Mouse (Mus musculus): Measurements from ENCODE around the gene Myo1e. TPM values are rescaled to one million over a fixed set of nuclear protein-coding genes. Genes with fewer than 3 reads are reported as not detected.

Gene Myo1e
- polyA plus RNA-seq, 1 experiment from 2014 or later = 10.7 TPM

DNA sequence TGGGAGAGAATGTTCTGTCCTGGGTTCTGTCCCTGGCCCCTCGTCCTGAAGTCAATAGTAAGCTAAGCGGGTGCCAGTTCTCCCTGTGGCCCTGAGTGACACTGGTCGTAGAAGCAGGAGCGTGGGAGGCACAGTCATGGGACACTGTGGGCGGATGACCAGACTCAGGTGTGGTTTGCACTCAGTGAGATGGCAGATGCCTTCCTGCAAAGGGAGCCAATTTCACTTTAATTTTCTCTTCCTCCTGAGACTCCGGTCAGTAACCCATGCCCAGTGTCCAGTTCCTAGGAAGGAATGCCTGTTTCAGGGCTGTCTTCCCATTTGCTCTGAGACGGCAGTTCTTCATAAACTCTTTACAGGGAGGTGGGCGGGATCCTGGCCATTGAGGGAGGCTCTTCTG lies 36.1 kb downstream of the Myo1e start:
- H3K27me3 ChIP-seq (ENCODE audit: control insufficient read depth, insufficient read depth, low read length) = no peaks in the 10 kb centered on the region
- ATAC-seq (ENCODE audit: insufficient read depth, low FRiP score, low TSS enrichment) = no peak
- WGBS = 81% methylated on average over 8 of the region's 8 CpGs

DNA sequence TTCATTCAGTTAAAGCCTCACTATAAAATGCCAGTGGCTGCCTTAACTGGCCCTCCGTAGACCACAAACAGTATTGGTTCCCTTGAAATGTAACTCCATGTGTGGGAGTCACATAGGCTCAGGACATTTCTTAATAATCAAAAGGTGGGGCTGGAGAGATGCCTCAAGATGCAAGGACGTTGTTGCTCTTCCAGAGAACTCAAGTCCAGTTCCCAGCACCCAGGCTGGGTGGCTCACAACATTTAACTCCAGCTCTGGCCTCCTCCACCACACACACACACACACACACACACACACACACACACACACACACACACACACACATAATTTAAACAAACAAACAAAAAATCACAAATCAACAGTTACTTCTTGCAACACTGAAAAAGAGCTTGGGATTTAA lies 36.6 kb downstream of the Myo1e start:
- no peaks in the 10 kb centered on the region for H3K27me3 ChIP-seq (ENCODE audit: control insufficient read depth, insufficient read depth, low read length)
- H3K36me3 ChIP-seq (ENCODE audit: control insufficient read depth, insufficient read depth, low read length) = no peaks in the 10 kb centered on the region
- H3K4me1 ChIP-seq (ENCODE audit: control insufficient read depth, insufficient read depth, low read length) = no peaks in the 10 kb centered on the region
- no peaks in the 10 kb centered on the region for H3K9me3 ChIP-seq (ENCODE audit: control insufficient read depth, low read length)
- 75% methylated on average over 2 of the region's 2 CpGs for WGBS
- DNase-seq (ENCODE audit: low spot score) (no peak), ATAC-seq (ENCODE audit: insufficient read depth, low FRiP score, low TSS enrichment) (no peak)
- no peak overlapping the region for H3K4me3 ChIP-seq (ENCODE audit: low read depth, low read length)
- no peak overlapping the region for H3K4me2 ChIP-seq (ENCODE audit: low read depth)
- H3K27ac ChIP-seq (ENCODE audit: low read depth, low read length) = no peak overlapping the region
- H3K9ac ChIP-seq (ENCODE audit: low read length) = no peak overlapping the region

More for the DNA sequence above, 36.1 kb downstream of the Myo1e start:
- DNase-seq (ENCODE audit: low spot score) = no peak
- Histone ChIP-seq H3K9ac (ENCODE audit: low read length) (no peak overlapping the region), H3K4me2 (ENCODE audit: low read depth) (no peak overlapping the region), H3K27ac (ENCODE audit: low read depth, low read length) (no peak overlapping the region), H3K4me1 (ENCODE audit: control insufficient read depth, insufficient read depth, low read length) (no peaks in the 10 kb centered on the region), H3K9me3 (ENCODE audit: control insufficient read depth, low read length) (no peaks in the 10 kb centered on the region), H3K4me3 (ENCODE audit: low read depth, low read length) (no peak overlapping the region), H3K36me3 (ENCODE audit: control insufficient read depth, insufficient read depth, low read length) (no peaks in the 10 kb centered on the region)

DNA sequence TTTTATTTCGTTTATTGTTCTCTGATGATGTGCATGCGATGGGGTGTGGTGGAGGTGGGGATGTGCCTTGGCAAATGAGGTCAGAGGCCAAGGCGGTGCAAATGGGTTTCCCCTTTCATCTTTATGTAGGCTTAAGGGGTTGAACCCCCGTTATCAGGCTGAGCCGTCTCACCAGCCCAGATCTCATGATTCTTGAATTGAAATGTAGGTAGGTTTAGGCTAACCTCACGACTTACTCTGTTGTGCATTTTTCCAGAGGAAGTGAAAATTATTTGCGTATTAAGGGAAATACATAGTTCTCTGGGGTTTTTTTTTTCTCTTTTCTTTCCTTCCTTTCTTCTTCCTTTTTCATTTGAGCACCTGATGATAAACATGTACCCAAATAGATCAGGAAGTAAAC lies 37.0 kb downstream of the Myo1e start:
- ATAC-seq (ENCODE audit: insufficient read depth, low FRiP score, low TSS enrichment) = no peak
- Histone ChIP-seq H3K27ac (ENCODE audit: low read depth, low read length) (no peak overlapping the region), H3K4me2 (ENCODE audit: low read depth) (no peak overlapping the region)

DNA sequence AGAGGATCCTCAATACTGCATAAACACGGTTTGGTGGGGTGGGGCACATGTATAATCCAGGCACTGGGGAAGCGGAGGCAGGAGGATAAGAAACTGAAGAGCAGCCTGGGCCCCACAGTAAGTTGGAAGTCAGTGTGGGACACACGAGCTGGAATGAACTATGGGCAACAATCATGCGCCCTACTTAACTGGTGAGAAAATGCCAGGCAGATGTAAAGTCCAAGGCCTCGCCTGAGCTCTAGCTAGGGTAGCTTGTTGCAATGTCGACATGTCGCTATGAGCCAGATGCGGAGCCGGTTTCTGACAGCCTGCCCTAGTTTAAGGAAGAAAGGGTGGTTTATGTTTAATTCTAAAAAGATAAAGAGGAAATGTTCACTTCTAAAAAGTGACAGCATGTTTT lies 37.9 kb downstream of the Myo1e start:
- Histone ChIP-seq H3K9me3 (ENCODE audit: control insufficient read depth, low read length) (no peaks in the 10 kb centered on the region), H3K4me1 (ENCODE audit: control insufficient read depth, insufficient read depth, low read length) (peaks cover 1% of the 10 kb centered on the region; the same call in 1 of the 2 replicates), H3K9ac (ENCODE audit: low read length) (no peak overlapping the region), H3K27ac (ENCODE audit: low read depth, low read length) (no peak overlapping the region), H3K36me3 (ENCODE audit: control insufficient read depth, insufficient read depth, low read length) (no peaks in the 10 kb centered on the region), H3K4me2 (ENCODE audit: low read depth) (no peak overlapping the region), H3K4me3 (ENCODE audit: low read depth, low read length) (no peak overlapping the region), H3K27me3 (ENCODE audit: control insufficient read depth, insufficient read depth, low read length) (no peaks in the 10 kb centered on the region)
- DNase-seq (ENCODE audit: low spot score) (no peak), ATAC-seq (ENCODE audit: insufficient read depth, low FRiP score, low TSS enrichment) (no peak)
- WGBS = 95% methylated on average over 9 of the region's 9 CpGs

More for the DNA sequence above, 37.0 kb downstream of the Myo1e start:
- no peak for DNase-seq (ENCODE audit: low spot score)
- no peaks in the 10 kb centered on the region for H3K27me3 ChIP-seq (ENCODE audit: control insufficient read depth, insufficient read depth, low read length)
- no peaks in the 10 kb centered on the region for H3K9me3 ChIP-seq (ENCODE audit: control insufficient read depth, low read length)
- H3K36me3 ChIP-seq (ENCODE audit: control insufficient read depth, insufficient read depth, low read length) = no peaks in the 10 kb centered on the region
- no peaks in the 10 kb centered on the region for H3K4me1 ChIP-seq (ENCODE audit: control insufficient read depth, insufficient read depth, low read length)
- H3K9ac ChIP-seq (ENCODE audit: low read length) = no peak overlapping the region
- WGBS = 76% methylated on average over 7 of the region's 7 CpGs
- H3K4me3 ChIP-seq (ENCODE audit: low read depth, low read length) = no peak overlapping the region

DNA sequence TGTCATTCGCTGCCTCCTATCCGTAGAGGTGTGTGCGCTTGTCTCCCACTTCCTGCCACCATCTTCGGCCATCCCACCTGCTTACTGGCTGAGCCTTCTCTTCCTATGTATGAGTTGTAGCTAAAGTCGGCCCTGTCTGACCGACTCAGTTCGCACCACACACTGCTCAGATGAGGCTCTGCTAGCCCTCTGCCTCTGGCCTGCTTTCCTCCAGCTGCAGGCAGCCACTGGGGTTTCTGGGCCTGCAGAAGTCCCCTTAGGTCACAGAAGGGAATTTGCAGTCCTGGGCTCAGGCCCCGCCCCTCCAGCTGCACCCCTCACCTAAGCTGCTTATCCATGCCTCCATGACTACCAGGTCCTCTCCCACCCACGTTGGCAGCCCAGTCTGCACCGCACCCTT lies 39.3 kb downstream of the Myo1e start:
- no peak overlapping the region for H3K4me2 ChIP-seq (ENCODE audit: low read depth)

DNA sequence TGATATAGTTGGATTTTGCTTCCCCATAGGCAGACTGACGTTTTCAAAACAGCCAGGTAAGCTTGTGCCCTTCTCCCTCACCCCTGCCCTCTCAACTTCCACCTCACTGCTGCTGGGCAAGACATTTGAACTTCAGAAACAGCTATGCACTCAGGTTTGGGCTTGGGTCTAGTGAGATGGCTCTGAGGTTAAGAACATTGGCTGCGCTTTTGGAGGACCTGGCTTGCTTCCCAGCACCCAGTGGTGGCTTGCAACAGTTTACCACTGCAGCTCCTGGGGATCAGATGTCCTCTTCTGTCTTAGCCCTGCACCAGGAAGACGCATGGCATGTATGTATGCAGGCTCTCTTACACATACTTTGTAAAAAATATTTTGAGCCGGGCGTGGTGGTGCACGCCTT lies 40.9 kb downstream of the Myo1e start:
- Histone ChIP-seq H3K27ac (ENCODE audit: low read depth, low read length) (no peak overlapping the region), H3K27me3 (ENCODE audit: control insufficient read depth, insufficient read depth, low read length) (no peaks in the 10 kb centered on the region), H3K9me3 (ENCODE audit: control insufficient read depth, low read length) (no peaks in the 10 kb centered on the region), H3K4me3 (ENCODE audit: low read depth, low read length) (no peak overlapping the region), H3K4me1 (ENCODE audit: control insufficient read depth, insufficient read depth, low read length) (peaks cover 3% of the 10 kb centered on the region; the same call in 1 of the 2 replicates), H3K4me2 (ENCODE audit: low read depth) (no peak overlapping the region), H3K36me3 (ENCODE audit: control insufficient read depth, insufficient read depth, low read length) (no peaks in the 10 kb centered on the region), H3K9ac (ENCODE audit: low read length) (no peak overlapping the region)
- no peak for DNase-seq (ENCODE audit: low spot score)
- WGBS = 94% methylated on average over 6 of the region's 6 CpGs
- ATAC-seq (ENCODE audit: insufficient read depth, low FRiP score, low TSS enrichment) = no peak

More for the DNA sequence above, 39.3 kb downstream of the Myo1e start:
- Histone ChIP-seq H3K4me3 (ENCODE audit: low read depth, low read length) (no peak overlapping the region), H3K36me3 (ENCODE audit: control insufficient read depth, insufficient read depth, low read length) (no peaks in the 10 kb centered on the region), H3K9me3 (ENCODE audit: control insufficient read depth, low read length) (no peaks in the 10 kb centered on the region), H3K27me3 (ENCODE audit: control insufficient read depth, insufficient read depth, low read length) (no peaks in the 10 kb centered on the region), H3K9ac (ENCODE audit: low read length) (no peak overlapping the region), H3K27ac (ENCODE audit: low read depth, low read length) (no peak overlapping the region), H3K4me1 (ENCODE audit: control insufficient read depth, insufficient read depth, low read length) (peaks cover 3% of the 10 kb centered on the region; the same call in 1 of the 2 replicates)
- ATAC-seq (ENCODE audit: insufficient read depth, low FRiP score, low TSS enrichment) = no peak
- WGBS = 73% methylated on average over 10 of the region's 10 CpGs
- no peak for DNase-seq (ENCODE audit: low spot score)

DNA sequence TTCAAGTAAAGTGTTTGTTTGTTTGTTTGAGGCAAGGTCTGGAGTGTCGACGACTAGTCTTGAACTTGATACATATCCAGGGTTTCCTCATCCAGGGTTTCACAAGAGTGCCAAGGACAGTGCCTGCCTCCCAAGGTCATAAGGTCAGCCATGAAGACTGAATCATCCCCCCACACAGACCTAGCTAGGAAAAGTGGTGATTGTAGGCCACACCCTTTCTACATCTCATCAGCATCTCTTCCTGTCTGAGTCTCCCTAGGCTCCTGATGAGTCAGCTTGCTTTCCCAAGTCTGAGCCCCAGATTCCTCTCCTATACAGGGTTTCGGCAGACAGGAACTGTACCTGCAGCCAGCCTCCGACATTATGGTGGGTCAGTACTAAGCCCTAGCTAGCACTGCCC lies 41.7 kb downstream of the Myo1e start:
- Histone ChIP-seq H3K4me3 (ENCODE audit: low read depth, low read length) (no peak overlapping the region), H3K27ac (ENCODE audit: low read depth, low read length) (no peak overlapping the region), H3K4me1 (ENCODE audit: control insufficient read depth, insufficient read depth, low read length) (peaks cover 3% of the 10 kb centered on the region; the same call in 1 of the 2 replicates), H3K9me3 (ENCODE audit: control insufficient read depth, low read length) (no peaks in the 10 kb centered on the region), H3K27me3 (ENCODE audit: control insufficient read depth, insufficient read depth, low read length) (no peaks in the 10 kb centered on the region), H3K9ac (ENCODE audit: low read length) (no peak overlapping the region), H3K4me2 (ENCODE audit: low read depth) (no peak overlapping the region), H3K36me3 (ENCODE audit: control insufficient read depth, insufficient read depth, low read length) (no peaks in the 10 kb centered on the region)
- no peak for ATAC-seq (ENCODE audit: insufficient read depth, low FRiP score, low TSS enrichment)
- no peak for DNase-seq (ENCODE audit: low spot score)
- WGBS = 89% methylated on average over 4 of the region's 4 CpGs

DNA sequence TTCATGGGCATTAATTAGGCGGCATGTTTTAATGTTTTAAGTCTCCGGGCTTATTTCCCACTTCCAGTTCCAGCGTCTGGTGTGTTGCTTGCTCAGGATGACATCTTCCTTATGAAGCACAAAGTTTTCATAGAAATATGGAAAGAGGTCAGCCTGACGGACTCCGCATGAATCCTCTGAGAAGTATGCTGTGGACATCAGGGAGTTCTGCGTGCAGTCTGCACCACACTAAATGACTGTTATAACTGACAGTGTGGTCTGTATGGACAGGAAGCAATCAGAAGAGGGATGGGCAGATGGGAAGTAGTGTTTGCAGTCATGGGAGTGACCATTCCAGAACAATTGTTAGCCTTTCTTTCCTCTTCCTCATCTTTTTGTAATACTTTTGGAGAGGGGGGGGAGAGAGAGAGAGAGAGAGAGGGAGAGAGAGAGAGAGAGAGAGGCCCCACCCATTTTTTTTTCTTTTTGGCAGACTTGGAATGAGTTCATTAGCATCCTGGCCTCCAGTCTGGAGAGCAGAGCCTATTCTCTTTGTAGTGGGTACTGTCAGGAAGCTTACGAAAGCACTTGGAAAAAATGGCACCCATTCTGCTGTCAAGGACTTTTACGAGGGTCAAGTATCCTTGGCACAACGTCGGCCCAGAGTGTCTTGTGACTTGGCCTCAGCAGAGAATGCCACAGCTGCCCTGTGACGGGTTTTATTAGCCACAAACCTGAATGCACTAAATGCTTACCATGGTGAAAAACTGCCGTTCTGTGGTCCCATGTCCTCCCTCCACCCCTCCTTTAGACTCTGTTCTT lies 42.9 kb downstream of the Myo1e start:
- Histone ChIP-seq H3K27ac (ENCODE audit: low read depth, low read length) (no peak overlapping the region), H3K27me3 (ENCODE audit: control insufficient read depth, insufficient read depth, low read length) (no peaks in the 10 kb centered on the region), H3K9me3 (ENCODE audit: control insufficient read depth, low read length) (no peaks in the 10 kb centered on the region), H3K36me3 (ENCODE audit: control insufficient read depth, insufficient read depth, low read length) (no peaks in the 10 kb centered on the region), H3K4me1 (ENCODE audit: control insufficient read depth, insufficient read depth, low read length) (peaks cover 3% of the 10 kb centered on the region; the same call in 1 of the 2 replicates), H3K9ac (ENCODE audit: low read length) (no peak overlapping the region), H3K4me3 (ENCODE audit: low read depth, low read length) (no peak overlapping the region), H3K4me2 (ENCODE audit: low read depth) (no peak overlapping the region)
- 51% methylated on average over 12 of the region's 12 CpGs for WGBS
- ATAC-seq (ENCODE audit: insufficient read depth, low FRiP score, low TSS enrichment) (no peak), DNase-seq (ENCODE audit: low spot score) (no peak)

DNA sequence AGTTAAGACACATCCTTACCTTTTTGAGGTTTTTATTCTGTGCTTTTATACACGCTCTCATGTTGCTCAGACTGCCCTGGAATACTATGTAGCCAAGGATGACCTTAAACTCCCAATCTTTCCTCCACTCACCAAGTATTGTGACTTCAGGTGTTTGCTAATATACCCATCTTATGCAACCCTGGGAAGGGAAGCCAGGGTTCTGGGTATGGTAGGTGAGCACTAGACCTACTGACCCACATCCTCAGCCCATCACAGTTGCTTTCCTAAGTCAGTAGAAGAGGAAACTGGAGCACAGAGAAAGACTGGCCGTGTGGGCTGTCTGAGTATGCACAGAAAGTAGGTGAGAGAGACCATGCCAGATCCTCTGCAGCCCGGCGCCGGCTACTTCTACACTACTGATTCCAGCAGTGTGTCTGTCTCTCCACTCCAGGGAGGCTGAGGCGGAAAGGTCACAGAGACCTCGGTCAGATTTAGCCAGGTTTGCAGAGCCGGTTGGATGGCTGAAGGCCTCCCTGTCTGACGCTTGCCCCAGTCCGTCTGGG lies 44.4 kb downstream of the Myo1e start:
- Histone ChIP-seq H3K27ac (ENCODE audit: low read depth, low read length) (no peak overlapping the region), H3K4me1 (ENCODE audit: control insufficient read depth, insufficient read depth, low read length) (peaks cover 3% of the 10 kb centered on the region; the same call in 1 of the 2 replicates), H3K9ac (ENCODE audit: low read length) (no peak overlapping the region), H3K9me3 (ENCODE audit: control insufficient read depth, low read length) (no peaks in the 10 kb centered on the region), H3K27me3 (ENCODE audit: control insufficient read depth, insufficient read depth, low read length) (no peaks in the 10 kb centered on the region), H3K4me3 (ENCODE audit: low read depth, low read length) (no peak overlapping the region), H3K4me2 (ENCODE audit: low read depth) (no peak overlapping the region), H3K36me3 (ENCODE audit: control insufficient read depth, insufficient read depth, low read length) (no peaks in the 10 kb centered on the region)
- no peak for DNase-seq (ENCODE audit: low spot score)
- WGBS = 90% methylated on average over 10 of the region's 10 CpGs
- ATAC-seq (ENCODE audit: insufficient read depth, low FRiP score, low TSS enrichment) = no peak
